Mouse (Mus musculus): ENCODE measurements around the gene Pik3c2b. TPM values are rescaled to one million over a fixed set of nuclear protein-coding genes. Genes with fewer than 3 reads are reported as not detected.

Gene Pik3c2b
- polyA plus RNA-seq, 1 experiment, result 38.2 TPM

DNA sequence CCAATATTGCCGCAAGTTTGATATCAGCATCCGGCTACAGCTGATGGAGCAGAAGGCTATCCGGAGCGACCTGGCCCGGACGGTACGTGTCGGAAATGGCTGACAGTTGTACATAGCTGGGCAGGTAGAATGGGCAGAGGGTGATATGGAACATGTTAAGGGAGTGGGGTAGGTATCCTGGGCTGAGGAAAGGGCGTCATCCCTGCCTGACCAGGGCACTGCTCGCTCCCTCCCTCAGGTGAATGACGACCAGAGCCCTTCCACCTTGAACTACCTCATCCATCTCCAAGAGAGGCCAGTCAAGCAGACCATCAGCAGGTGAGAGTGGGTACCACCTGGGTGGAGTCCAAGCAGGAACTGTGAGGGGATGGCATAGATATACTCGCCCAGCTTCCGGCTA is 29.1 kb downstream of the Pik3c2b start:
- 97% methylated on average over 13 of the region's 13 CpGs for WGBS
- Histone ChIP-seq H3K4me3 (ENCODE audit: insufficient read depth, low read depth, low read length) (no peak overlapping the region), H3K27ac (ENCODE audit: insufficient read depth, low read depth, low read length) (no peak overlapping the region), H3K4me1 (ENCODE audit: control insufficient read depth, insufficient read depth, low read length) (peaks cover 37% of the 10 kb centered on the region)
- TF ChIP-seq CTCF (IDR thresholded peaks at IDR 0.05; ENCODE audit: insufficient read depth, low read depth, low read length) (no peak), POLR2A (IDR thresholded peaks at IDR 0.05; ENCODE audit: insufficient read depth, low read depth, low read length) (no peak)

DNA sequence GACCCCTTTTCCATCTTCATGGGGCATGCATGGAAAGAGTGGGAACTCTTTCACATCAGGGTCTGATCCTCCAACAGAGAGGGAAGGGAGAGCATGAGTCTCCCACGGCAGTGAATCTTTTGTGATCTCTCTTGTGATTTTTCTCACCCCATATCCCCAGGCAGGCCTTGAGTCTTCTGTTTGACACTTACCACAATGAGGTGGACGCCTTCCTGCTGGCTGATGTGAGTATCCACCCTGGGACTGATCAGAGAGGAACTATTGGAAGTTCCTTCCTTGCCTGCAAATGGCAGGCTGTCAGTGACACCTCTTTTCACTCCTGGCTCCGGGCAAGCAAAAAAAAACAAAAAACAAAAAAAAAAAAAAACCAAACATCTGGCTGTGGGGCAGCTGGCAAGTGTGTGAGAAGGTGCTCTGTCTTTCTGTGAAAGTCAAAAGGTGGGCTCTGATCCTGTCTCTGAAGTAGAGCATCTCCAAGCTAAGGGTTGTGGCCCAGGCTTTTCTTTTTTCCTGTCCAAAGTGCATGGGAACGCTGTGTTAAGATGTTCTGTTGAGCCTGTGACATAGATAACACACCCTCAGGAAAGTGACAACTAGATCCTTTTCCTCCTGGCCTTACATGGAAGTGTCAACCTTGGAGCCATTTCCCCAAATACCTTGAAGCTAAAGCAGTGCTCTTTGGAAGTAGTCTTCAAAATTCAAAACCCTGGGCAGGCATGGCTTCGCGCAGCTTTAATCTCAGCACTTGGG is 30.4 kb downstream of the Pik3c2b start:
- no peak overlapping the region for H3K27ac ChIP-seq (ENCODE audit: insufficient read depth, low read depth, low read length)
- no peak overlapping the region for H3K4me3 ChIP-seq (ENCODE audit: insufficient read depth, low read depth, low read length)
- peaks cover 30% of the 10 kb centered on the region for H3K4me1 ChIP-seq (ENCODE audit: control insufficient read depth, insufficient read depth, low read length)
- TF ChIP-seq CTCF (IDR thresholded peaks at IDR 0.05; ENCODE audit: insufficient read depth, low read depth, low read length) (no peak), POLR2A (IDR thresholded peaks at IDR 0.05; ENCODE audit: insufficient read depth, low read depth, low read length) (no peak)
- 87% methylated on average over 6 of the region's 6 CpGs for WGBS

DNA sequence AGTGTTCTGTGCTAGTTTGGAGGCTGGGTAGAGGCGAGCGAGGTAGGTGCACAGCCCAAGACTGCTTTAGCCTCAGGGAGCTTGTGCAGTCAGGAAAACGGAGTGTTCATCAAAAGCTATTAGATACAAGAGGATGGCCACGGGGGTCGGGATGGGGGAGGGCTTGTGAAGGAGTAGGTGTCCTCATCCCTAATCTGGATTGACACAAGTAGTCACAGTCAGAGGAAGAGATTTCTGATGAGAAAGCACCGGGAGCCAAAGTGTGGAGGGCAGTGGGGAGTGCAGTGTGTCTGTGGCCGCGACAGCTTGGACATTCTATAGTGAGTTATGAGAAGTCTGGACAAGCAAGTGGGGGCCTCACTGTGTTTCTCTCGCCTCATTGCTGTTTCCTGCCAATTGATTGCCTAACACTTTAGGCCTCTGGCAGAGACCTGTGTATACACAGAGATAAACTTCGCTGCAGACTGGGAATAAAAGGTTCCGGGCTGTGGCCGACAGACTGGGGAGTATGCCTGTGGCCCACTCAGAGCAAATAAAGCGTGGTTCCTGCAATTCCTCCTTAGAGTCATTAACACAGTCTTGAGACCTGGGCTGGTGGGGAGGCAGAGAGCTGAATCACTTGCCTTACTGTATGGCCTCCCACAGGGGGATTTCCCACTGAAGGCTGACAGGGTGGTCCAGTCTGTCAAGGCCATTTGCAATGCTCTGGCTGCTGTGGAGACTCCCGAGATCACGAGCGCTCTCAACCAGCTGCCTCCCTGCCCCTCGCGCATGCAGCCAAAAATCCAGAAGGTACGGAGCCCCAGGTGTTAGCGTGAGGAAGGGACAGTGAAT is 31.4 kb downstream of the Pik3c2b start:
- H3K4me1 ChIP-seq (ENCODE audit: control insufficient read depth, insufficient read depth, low read length), result peaks cover 19% of the 10 kb centered on the region
- TF ChIP-seq POLR2A (IDR thresholded peaks at IDR 0.05; ENCODE audit: insufficient read depth, low read depth, low read length) (no peak), CTCF (IDR thresholded peaks at IDR 0.05; ENCODE audit: insufficient read depth, low read depth, low read length) (no peak)
- 76% methylated on average over 20 of the region's 20 CpGs for whole genome bisulfite sequencing

DNA sequence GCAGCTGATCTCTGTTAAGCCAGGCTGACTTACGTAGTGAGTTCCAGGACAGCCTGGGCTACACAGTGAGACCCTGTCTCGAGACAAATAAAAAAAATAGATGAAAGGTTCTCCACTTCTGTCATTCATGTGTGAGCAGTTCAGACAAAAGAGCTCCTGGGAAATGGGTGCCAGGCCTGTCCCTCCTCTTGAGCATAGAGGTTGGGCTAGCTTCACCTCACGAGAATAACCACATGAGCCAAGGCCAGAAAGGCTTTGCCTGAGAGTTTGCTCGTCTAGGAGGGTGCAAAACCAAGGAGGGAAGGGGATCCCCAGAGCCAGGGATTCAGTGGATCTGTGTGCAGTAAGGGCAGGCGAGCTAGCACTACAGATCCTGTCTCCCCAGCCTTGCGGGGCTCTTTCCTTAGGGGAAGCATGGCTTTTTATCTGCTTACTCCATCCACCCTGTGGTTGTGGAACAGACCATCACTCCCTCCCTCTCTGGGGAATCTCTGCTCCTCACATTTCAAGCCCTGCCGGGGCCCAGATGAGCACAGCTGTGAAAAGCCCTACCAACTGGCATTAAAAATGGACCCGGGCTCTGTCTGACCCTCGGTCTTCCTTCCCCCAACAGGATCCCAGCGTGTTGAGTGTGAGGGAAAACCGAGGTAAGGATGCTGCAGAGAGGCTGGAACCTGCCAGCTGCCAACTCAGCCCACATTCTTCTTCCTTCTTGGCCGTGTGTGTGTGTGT is 32.3 kb downstream of the Pik3c2b start:
- H3K4me3 ChIP-seq (ENCODE audit: insufficient read depth, low read depth, low read length), result no peak overlapping the region
- no peak overlapping the region for H3K27ac ChIP-seq (ENCODE audit: insufficient read depth, low read depth, low read length)
- 73% methylated on average over 12 of the region's 12 CpGs for WGBS
- peaks cover 12% of the 10 kb centered on the region for H3K4me1 ChIP-seq (ENCODE audit: control insufficient read depth, insufficient read depth, low read length)
- no peak for TF ChIP-seq CTCF (IDR thresholded peaks at IDR 0.05; ENCODE audit: insufficient read depth, low read depth, low read length)
- TF ChIP-seq POLR2A (IDR thresholded peaks at IDR 0.05; ENCODE audit: insufficient read depth, low read depth, low read length), result no peak

More for the DNA sequence above, 31.4 kb downstream of the Pik3c2b start:
- Histone ChIP-seq H3K27ac (ENCODE audit: insufficient read depth, low read depth, low read length) (no peak overlapping the region), H3K4me3 (ENCODE audit: insufficient read depth, low read depth, low read length) (no peak overlapping the region)

DNA sequence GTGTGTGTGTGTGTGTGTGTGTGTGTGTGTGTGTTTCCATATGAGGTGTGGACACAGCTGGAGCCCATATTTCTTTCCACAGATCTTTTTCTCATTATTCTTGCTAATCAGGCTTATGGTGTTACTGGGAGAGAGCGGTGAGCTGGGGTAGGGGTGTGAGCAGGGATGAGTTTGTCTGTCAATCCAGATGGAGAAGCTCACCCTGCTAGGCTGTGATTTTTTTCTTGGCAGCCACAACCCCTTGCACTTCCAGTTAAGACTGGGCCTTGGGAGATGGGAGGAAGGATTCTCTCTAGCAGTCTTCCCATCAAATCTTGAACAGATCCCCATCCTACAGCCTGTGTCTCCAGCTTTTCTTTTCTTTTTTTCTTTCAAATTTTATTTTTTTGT is 32.9 kb downstream of the Pik3c2b start:
- WGBS, result 92% methylated on average over 1 of the region's 1 CpGs
- TF ChIP-seq CTCF (IDR thresholded peaks at IDR 0.05; ENCODE audit: insufficient read depth, low read depth, low read length) (no peak), POLR2A (IDR thresholded peaks at IDR 0.05; ENCODE audit: insufficient read depth, low read depth, low read length) (no peak)
- Histone ChIP-seq H3K4me1 (ENCODE audit: control insufficient read depth, insufficient read depth, low read length) (peaks cover 8% of the 10 kb centered on the region), H3K27ac (ENCODE audit: insufficient read depth, low read depth, low read length) (no peak overlapping the region), H3K4me3 (ENCODE audit: insufficient read depth, low read depth, low read length) (no peak overlapping the region)

DNA sequence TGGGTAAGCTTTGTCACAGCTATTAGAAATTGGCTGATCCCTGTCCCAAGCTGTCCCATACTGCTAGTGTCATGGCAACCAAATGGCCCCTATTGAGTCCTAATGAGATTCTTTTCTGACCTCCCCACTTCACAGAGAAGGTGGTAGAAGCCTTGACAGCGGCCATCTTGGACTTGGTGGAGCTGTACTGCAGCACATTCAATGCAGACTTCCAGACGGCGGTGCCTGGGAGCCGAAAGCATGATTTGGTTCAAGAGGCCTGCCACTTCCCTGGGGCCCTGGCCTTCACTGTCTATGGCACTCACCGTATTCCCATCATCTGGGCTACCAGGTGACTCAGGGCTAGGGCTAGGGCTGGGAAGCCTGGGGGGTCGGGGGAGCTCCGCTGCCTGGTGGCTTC is 34.0 kb downstream of the Pik3c2b start:
- H3K27ac ChIP-seq (ENCODE audit: insufficient read depth, low read depth, low read length), result no peak overlapping the region
- peaks cover 3% of the 10 kb centered on the region; the same call in 1 of the 2 replicates for H3K4me1 ChIP-seq (ENCODE audit: control insufficient read depth, insufficient read depth, low read length)
- WGBS, result 88% methylated on average over 7 of the region's 7 CpGs
- H3K4me3 ChIP-seq (ENCODE audit: insufficient read depth, low read depth, low read length), result no peak overlapping the region
- no peak for TF ChIP-seq POLR2A (IDR thresholded peaks at IDR 0.05; ENCODE audit: insufficient read depth, low read depth, low read length)
- no peak for TF ChIP-seq CTCF (IDR thresholded peaks at IDR 0.05; ENCODE audit: insufficient read depth, low read depth, low read length)

DNA sequence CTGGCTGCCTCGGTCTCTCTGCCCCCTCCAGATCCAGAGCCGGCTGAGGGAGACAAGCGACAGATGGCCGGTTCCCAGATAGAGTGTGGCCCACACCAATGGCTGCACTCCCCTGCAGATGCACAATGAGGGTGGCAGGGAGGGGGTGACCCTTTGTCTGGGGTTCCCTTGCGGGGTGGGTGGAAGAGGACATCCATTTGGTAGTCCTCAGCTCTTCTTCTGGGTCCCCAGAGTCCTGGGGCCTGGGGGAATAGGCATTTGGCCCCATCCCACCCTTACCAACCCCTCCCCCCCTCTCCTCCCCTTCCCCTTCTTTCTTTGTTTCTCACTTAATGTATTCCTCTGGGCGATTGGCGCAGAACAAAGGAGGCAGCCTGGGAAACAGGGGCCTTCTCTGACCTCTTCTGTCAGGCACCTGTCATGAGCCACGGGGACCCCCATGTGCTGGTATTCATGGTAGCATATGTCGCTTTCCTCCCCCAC is 34.7 kb downstream of the Pik3c2b start:
- 58% methylated on average over 9 of the region's 9 CpGs for WGBS
- peaks cover 3% of the 10 kb centered on the region; the same call in 1 of the 2 replicates for H3K4me1 ChIP-seq (ENCODE audit: control insufficient read depth, insufficient read depth, low read length)

DNA sequence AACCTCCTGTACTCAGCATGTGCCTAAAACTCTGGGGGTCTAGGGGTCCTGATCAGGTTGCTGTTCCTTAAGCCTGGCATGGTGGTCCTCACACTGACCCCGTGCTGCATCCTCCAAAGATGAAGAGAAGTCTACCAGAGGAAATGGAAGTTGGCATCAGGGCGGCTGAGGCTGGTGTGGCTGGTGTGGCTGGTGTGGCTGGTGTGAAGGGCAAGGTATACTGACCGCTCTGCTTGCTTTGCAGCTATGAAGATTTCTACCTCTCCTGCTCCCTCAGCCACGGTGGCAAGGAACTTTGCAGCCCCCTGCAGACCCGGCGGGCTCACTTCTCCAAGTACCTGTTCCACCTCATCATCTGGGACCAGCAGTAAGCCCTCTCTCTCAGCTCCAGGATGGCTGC is 35.2 kb downstream of the Pik3c2b start:
- 68% methylated on average over 6 of the region's 6 CpGs for WGBS
- peaks cover 3% of the 10 kb centered on the region; the same call in 1 of the 2 replicates for H3K4me1 ChIP-seq (ENCODE audit: control insufficient read depth, insufficient read depth, low read length)
- TF ChIP-seq CTCF (IDR thresholded peaks at IDR 0.05; ENCODE audit: insufficient read depth, low read depth, low read length) (no peak), POLR2A (IDR thresholded peaks at IDR 0.05; ENCODE audit: insufficient read depth, low read depth, low read length) (no peak)
- H3K4me3 ChIP-seq (ENCODE audit: insufficient read depth, low read depth, low read length), result no peak overlapping the region
- no peak overlapping the region for H3K27ac ChIP-seq (ENCODE audit: insufficient read depth, low read depth, low read length)

More for the DNA sequence above, 34.7 kb downstream of the Pik3c2b start:
- TF ChIP-seq CTCF (IDR thresholded peaks at IDR 0.05; ENCODE audit: insufficient read depth, low read depth, low read length) (no peak), POLR2A (IDR thresholded peaks at IDR 0.05; ENCODE audit: insufficient read depth, low read depth, low read length) (no peak)
- Histone ChIP-seq H3K4me3 (ENCODE audit: insufficient read depth, low read depth, low read length) (no peak overlapping the region), H3K27ac (ENCODE audit: insufficient read depth, low read depth, low read length) (no peak overlapping the region)

Data from olfactory bulb, adult 2 months (tissue).